Mouse (Mus musculus): ENCODE results near the gene Ppp1r9a. TPM values are rescaled to one million over a fixed set of nuclear protein-coding genes. Genes with fewer than 3 reads are reported as not detected.
A peak's percentile ranks its signal among the peaks of the same experiment; 100 is the strongest.

Gene Ppp1r9a
- total and polyA plus RNA-seq, 3 experiments, result 1.0 TPM; not detected in 2

GRCm38 (mm10) chr6:5164855-5165254, 262.1 kb downstream of the Ppp1r9a start:
- Histone ChIP-seq H3K27ac (ENCODE audit: insufficient read depth, low read depth) (no peak overlapping the region), H3K4me2 (ENCODE audit: insufficient read depth, low read depth, poor library complexity, severe bottlenecking) (no peak overlapping the region), H3K9me3 (replicated peaks; ENCODE audit: low read length) (no peaks in the 10 kb centered on the region), H3K79me2 (replicated peaks; ENCODE audit: control insufficient read depth, extremely low read depth, insufficient read depth, poor library complexity, severe bottlenecking) (no peaks in the 10 kb centered on the region), H3K4me3 (replicated peaks in 1 of 3; ENCODE audit: low read depth in 2 of 3, low read length in 2 of 3, poor library complexity in 1 of 3) (no peak overlapping the region), H3K9ac (ENCODE audit: insufficient read depth, low read depth) (no peak overlapping the region), H3K27me3 (replicated peaks) (no peaks in the 10 kb centered on the region), H3K4me1 (ENCODE audit: control insufficient read depth in 1 of 2, insufficient read depth in 2 of 2) (peaks cover under 1 to 5% of the 10 kb centered on the region in 2 experiments; a peak in 2 of 4 replicates), H3K36me3 (replicated peaks in 1 of 2; ENCODE audit: control insufficient read depth in 1 of 2, insufficient read depth in 1 of 2, low read length in 1 of 2) (no peaks in the 10 kb centered on the region)
- dilution Hi-C loops (cut with MboI; ENCODE audit: extremely low pct_ligation_motif_present, extremely low pct_unique_long_range_greater_than_20kb, low sequenced_read_pairs), result no loop called here
- in situ Hi-C loops (cut with MboI; ENCODE audit: low pct_ligation_motif_present, low pct_unique_long_range_greater_than_20kb, low sequenced_read_pairs), result no loop called here
- DNase-seq (ENCODE audit: extremely low read depth), result no peak
- no peak for TF ChIP-seq MAX (IDR thresholded peaks at IDR 0.05; ENCODE audit: low read length)

- Histone ChIP-seq H3K36me3 (replicated peaks in 1 of 2; ENCODE audit: control insufficient read depth in 1 of 2, insufficient read depth in 1 of 2, low read length in 1 of 2) (no peaks in the 10 kb centered on the region), H3K4me3 (replicated peaks in 1 of 3; ENCODE audit: low read depth in 2 of 3, low read length in 2 of 3, poor library complexity in 1 of 3) (peak overlapping the region in 2 of 3 experiments; percentile 34 to 45), H3K9me3 (replicated peaks; ENCODE audit: low read length) (no peaks in the 10 kb centered on the region), H3K9ac (ENCODE audit: insufficient read depth, low read depth) (no peak overlapping the region; the same call in 1 of the 2 replicates), H3K27ac (ENCODE audit: insufficient read depth, low read depth) (no peak overlapping the region), H3K79me2 (replicated peaks; ENCODE audit: control insufficient read depth, extremely low read depth, insufficient read depth, poor library complexity, severe bottlenecking) (no peaks in the 10 kb centered on the region), H3K4me2 (ENCODE audit: insufficient read depth, low read depth, poor library complexity, severe bottlenecking) (peak overlapping the region; percentile 72), H3K27me3 (replicated peaks) (no peaks in the 10 kb centered on the region), H3K4me1 (ENCODE audit: control insufficient read depth in 1 of 2, insufficient read depth in 2 of 2) (no peaks in the 10 kb centered on the region)
- in situ Hi-C loops (cut with MboI; ENCODE audit: low pct_ligation_motif_present, low pct_unique_long_range_greater_than_20kb, low sequenced_read_pairs) (no loop called here), dilution Hi-C loops (cut with MboI; ENCODE audit: extremely low pct_ligation_motif_present, extremely low pct_unique_long_range_greater_than_20kb, low sequenced_read_pairs) (no loop called here)
- DNase-seq (ENCODE audit: extremely low read depth), result no peak
- TF ChIP-seq IRF4 (IDR thresholded peaks at IDR 0.05; ENCODE audit: low read depth, low read length) (0 out of 2 replicates have a peak, but pooled peaks have one; percentile 5), POLR2A (IDR thresholded peaks at IDR 0.05; ENCODE audit: low read depth, low read length) (peak; percentile 40; the same call in 1 of the 2 replicates), JUN (IDR thresholded peaks at IDR 0.05; ENCODE audit: insufficient read depth, low read depth, low read length) (no peak), MAZ (IDR thresholded peaks at IDR 0.05; ENCODE audit: low read depth, low read length) (no peak), ZKSCAN1 (IDR thresholded peaks at IDR 0.05; ENCODE audit: borderline replicate concordance, low read depth, low read length) (no peak)
Measured at GRCm38 (mm10) chr6:5167051-5167677, 264.4 kb downstream of the Ppp1r9a start.

- in situ Hi-C loops (cut with MboI; ENCODE audit: low pct_ligation_motif_present, low pct_unique_long_range_greater_than_20kb, low sequenced_read_pairs), result no loop called here
- Histone ChIP-seq H3K27me3 (replicated peaks) (no peaks in the 10 kb centered on the region), H3K9me3 (replicated peaks; ENCODE audit: low read length) (no peaks in the 10 kb centered on the region), H3K9ac (ENCODE audit: insufficient read depth, low read depth) (no peak overlapping the region), H3K4me1 (ENCODE audit: control insufficient read depth in 1 of 2, insufficient read depth in 2 of 2) (no peaks in the 10 kb centered on the region), H3K27ac (ENCODE audit: insufficient read depth, low read depth) (no peak overlapping the region), H3K4me2 (ENCODE audit: insufficient read depth, low read depth, poor library complexity, severe bottlenecking) (no peak overlapping the region), H3K36me3 (replicated peaks in 1 of 2; ENCODE audit: control insufficient read depth in 1 of 2, insufficient read depth in 1 of 2, low read length in 1 of 2) (no peaks in the 10 kb centered on the region), H3K4me3 (replicated peaks in 1 of 3; ENCODE audit: low read depth in 2 of 3, low read length in 2 of 3, poor library complexity in 1 of 3) (no peak overlapping the region), H3K79me2 (replicated peaks; ENCODE audit: control insufficient read depth, extremely low read depth, insufficient read depth, poor library complexity, severe bottlenecking) (no peaks in the 10 kb centered on the region)
- TF ChIP-seq RAD21 (IDR thresholded peaks at IDR 0.05; ENCODE audit: low read depth, low read length) (no peak), ZKSCAN1 (IDR thresholded peaks at IDR 0.05; ENCODE audit: borderline replicate concordance, low read depth, low read length) (no peak), ZMIZ1 (IDR thresholded peaks at IDR 0.05; ENCODE audit: low read depth, low read length) (no peak), UBTF (IDR thresholded peaks at IDR 0.05; ENCODE audit: low read depth, low read length) (no peak), RCOR1 (conservative IDR thresholded peaks at IDR 0.05; ENCODE audit: low read depth, low read length) (no peak), SMC3 (IDR thresholded peaks at IDR 0.05; ENCODE audit: low read depth, low read length) (no peak), SIN3A (IDR thresholded peaks at IDR 0.05; ENCODE audit: low read length) (no peak), PAX5 (IDR thresholded peaks at IDR 0.05; ENCODE audit: low read length) (no peak), EP300 (IDR thresholded peaks at IDR 0.05; ENCODE audit: low read length) (no peak), IRF4 (IDR thresholded peaks at IDR 0.05; ENCODE audit: low read depth, low read length) (no peak), CHD1 (IDR thresholded peaks at IDR 0.05; ENCODE audit: low read depth, low read length) (no peak), MEF2A (IDR thresholded peaks at IDR 0.05; ENCODE audit: borderline replicate concordance, low read depth, low read length) (no peak), TBP (conservative IDR thresholded peaks at IDR 0.05; ENCODE audit: low read depth, low read length) (no peak), TCF12 (IDR thresholded peaks at IDR 0.05; ENCODE audit: low read depth, low read length) (no peak), MAX (IDR thresholded peaks at IDR 0.05; ENCODE audit: low read length) (no peak), BHLHE40 (IDR thresholded peaks at IDR 0.05; ENCODE audit: low read depth, low read length) (no peak), ZNF384 (IDR thresholded peaks at IDR 0.05; ENCODE audit: low read depth, low read length) (no peak), JUND (conservative IDR thresholded peaks at IDR 0.05; ENCODE audit: low read depth, low read length) (no peak), ETS1 (conservative IDR thresholded peaks at IDR 0.05; ENCODE audit: low read depth, low read length) (no peak)
- DNase-seq (ENCODE audit: extremely low read depth), result no peak
- dilution Hi-C loops (cut with MboI; ENCODE audit: extremely low pct_ligation_motif_present, extremely low pct_unique_long_range_greater_than_20kb, low sequenced_read_pairs), result no loop called here
Measured at GRCm38 (mm10) chr6:5168158-5168557, 265.4 kb downstream of the Ppp1r9a start.

Measured in CH12.LX (cell line).